Mouse (Mus musculus) kidney, postnatal 0 days (tissue): ENCODE measurements at regions not wholly inside any gene's neighbourhood (a gene's known extent, or its start where the extent isn't known, plus 50 kb on each side); places are given as distances from the start of the nearest gene placed in this dataset.

ENCODE experiments used
- ATAC-seq: fragments of 200-750 bp; cut with Nextera tagmentation; replicated peaks from 2 replicates; pipeline ENCODE4 v1.8.0; 2017; ENCODE audit warnings: low read depth, moderate number of reproducible peaks, moderate TSS enrichment, moderate library complexity; ENCODE audit not compliant: low FRiP score
- DNase-seq: peaks from one replicate; pipeline ENCODE4 v3.0.0-alpha.2; 2016; ENCODE audit warnings: low spot score
- H3K27ac ChIP-seq: fragments of 300-500 bp; sonication (generic); 2 replicates; pipeline ENCODE4 v1.5.1; 2014; ENCODE audit warnings: mild to moderate bottlenecking
- H3K27me3 ChIP-seq: fragments of 300-500 bp; sonication (generic); 2 replicates; pipeline ENCODE4 v1.6.1; 2014; ENCODE audit warnings: low read length, mixed read lengths; ENCODE audit not compliant: insufficient read depth
- H3K36me3 ChIP-seq: fragments of 300-500 bp; sonication (generic); 2 replicates; pipeline ENCODE4 v1.6.1; 2014; ENCODE audit warnings: low read length, mixed read lengths; ENCODE audit not compliant: insufficient read depth
- H3K4me1 ChIP-seq: fragments of 300-500 bp; sonication (generic); replicated peaks from 2 replicates; pipeline ENCODE4 v1.6.1; 2014; ENCODE audit warnings: antibody characterized with exemption, low read length, mixed read lengths; ENCODE audit not compliant: insufficient read depth
- H3K4me2 ChIP-seq: fragments of 300-500 bp; sonication (generic); 2 replicates; pipeline ENCODE4 v1.6.1; 2014; ENCODE audit warnings: mild to moderate bottlenecking, low read length, moderate library complexity, mixed read lengths
- H3K4me3 ChIP-seq: fragments of 300-500 bp; sonication (generic); replicated peaks from 2 replicates; pipeline ENCODE4 v1.5.1; 2014; ENCODE audit warnings: low read depth, low read length
- H3K9ac ChIP-seq: fragments of 300-500 bp; sonication (generic); 2 replicates; pipeline ENCODE4 v1.6.1; 2014; ENCODE audit warnings: low read depth, low read length
- H3K9me3 ChIP-seq: fragments of 300-500 bp; sonication (generic); replicated peaks from 2 replicates; pipeline ENCODE4 v1.6.1; 2016; ENCODE audit warnings: low read length, inconsistent platforms, mixed read lengths
- CTCF ChIP-seq: IDR thresholded peaks from 2 replicates; pipeline ENCODE4 v1.5.1; 2016; ENCODE audit warnings: antibody characterized with exemption, low read depth, mild to moderate bottlenecking, moderate library complexity
- WGBS: fragments of 180-500 bp; shearing (Covaris S2); extraction: QIAGEN DNeasy Blood & Tissue Kit; methylation state at CpG from one replicate; pipeline ENCODE4 v1.1.7; 2014; 5-methylcytosine and 5-hydroxymethylcytosine counted together

DNA sequence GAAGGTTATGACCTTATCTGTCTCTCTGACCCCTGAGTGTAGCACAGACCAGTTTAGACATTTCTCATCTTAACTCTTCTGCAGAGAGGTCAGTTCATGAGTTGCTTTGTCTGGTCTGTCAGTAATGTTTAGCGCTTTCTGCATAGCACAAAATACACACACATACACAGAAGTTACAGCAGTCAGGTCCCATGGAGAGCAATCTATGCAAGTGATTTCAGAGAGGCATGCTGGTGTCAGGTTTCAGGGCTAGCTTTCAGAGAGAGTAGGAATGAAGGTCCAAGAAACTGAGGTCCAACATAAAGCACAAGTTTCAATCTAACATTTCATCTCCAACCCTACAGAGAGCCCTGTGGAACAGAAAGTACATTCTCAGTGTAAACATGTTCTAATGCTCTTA lies 718.0 kb downstream of the Pdha2 start:
- peak; percentile 18 for DNase-seq
- WGBS: 64% methylated on average over 1 of the region's 1 CpGs
- ATAC-seq: no peak

DNA sequence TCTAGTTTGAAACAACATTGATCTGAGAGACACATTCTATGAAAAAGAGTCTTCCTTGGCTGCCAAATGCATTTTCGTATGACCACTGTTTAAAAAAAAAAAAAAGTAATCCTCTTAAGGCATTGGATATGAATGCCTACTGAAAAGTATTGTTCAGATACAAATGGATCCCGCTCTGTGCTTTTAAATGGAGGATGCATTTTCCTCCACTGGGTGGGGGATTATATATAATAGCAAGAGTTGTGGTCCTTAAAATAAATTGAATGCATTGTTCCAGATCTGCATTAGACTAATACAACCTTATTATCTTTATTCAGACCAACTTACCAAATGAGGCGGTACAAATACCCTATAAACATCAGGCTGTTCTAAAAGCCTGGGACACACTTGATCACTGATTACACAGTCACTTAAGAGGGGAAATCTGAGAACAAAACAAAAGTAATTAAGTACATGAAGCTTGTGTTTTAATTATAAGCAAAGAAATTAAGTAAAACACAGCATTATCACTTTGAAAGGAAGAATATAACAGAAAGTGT lies 734.4 kb downstream of the Pdha2 start:
- no peak for ATAC-seq
- Histone ChIP-seq H3K4me3 (no peak overlapping the region), H3K36me3 (no peaks in the 10 kb centered on the region), H3K4me2 (no peak overlapping the region), H3K9me3 (no peaks in the 10 kb centered on the region), H3K27ac (no peak overlapping the region), H3K27me3 (no peaks in the 10 kb centered on the region), H3K9ac (no peak overlapping the region), H3K4me1 (no peaks in the 10 kb centered on the region)
- DNase-seq: no peak
- 85% methylated on average over 3 of the region's 3 CpGs for WGBS
- no peak for TF ChIP-seq CTCF

More for the DNA sequence above, 718.0 kb downstream of the Pdha2 start:
- Histone ChIP-seq H3K36me3 (no peaks in the 10 kb centered on the region), H3K4me1 (no peaks in the 10 kb centered on the region), H3K4me2 (no peak overlapping the region), H3K27ac (no peak overlapping the region), H3K27me3 (no peaks in the 10 kb centered on the region), H3K9ac (no peak overlapping the region), H3K9me3 (no peaks in the 10 kb centered on the region), H3K4me3 (no peak overlapping the region)
- no peak for TF ChIP-seq CTCF

DNA sequence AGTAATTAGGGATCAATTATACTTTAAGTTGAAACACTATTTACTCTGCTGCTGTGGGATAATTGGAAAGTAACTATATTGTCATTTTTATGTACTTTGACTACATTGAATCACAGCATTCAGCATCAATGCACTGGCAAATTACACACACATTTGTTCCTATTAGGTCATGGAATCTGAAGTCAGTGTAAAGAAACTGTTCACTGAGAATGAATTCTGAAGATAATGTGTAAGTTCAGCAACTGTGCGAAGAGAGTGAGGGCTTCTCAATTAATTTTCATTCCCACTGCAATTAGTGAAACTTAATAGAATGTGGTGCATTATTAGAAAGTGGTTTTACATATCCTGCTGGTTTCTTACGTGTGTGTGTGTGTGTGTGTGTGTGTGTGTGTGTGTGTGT lies 735.6 kb downstream of the Pdha2 start:
- Histone ChIP-seq H3K36me3 (no peaks in the 10 kb centered on the region), H3K4me2 (no peak overlapping the region), H3K27me3 (no peaks in the 10 kb centered on the region), H3K27ac (no peak overlapping the region), H3K9me3 (no peaks in the 10 kb centered on the region), H3K4me3 (no peak overlapping the region), H3K9ac (no peak overlapping the region), H3K4me1 (no peaks in the 10 kb centered on the region)
- DNase-seq (no peak), ATAC-seq (no peak)
- WGBS: 88% methylated on average over 2 of the region's 2 CpGs
- no peak for TF ChIP-seq CTCF

DNA sequence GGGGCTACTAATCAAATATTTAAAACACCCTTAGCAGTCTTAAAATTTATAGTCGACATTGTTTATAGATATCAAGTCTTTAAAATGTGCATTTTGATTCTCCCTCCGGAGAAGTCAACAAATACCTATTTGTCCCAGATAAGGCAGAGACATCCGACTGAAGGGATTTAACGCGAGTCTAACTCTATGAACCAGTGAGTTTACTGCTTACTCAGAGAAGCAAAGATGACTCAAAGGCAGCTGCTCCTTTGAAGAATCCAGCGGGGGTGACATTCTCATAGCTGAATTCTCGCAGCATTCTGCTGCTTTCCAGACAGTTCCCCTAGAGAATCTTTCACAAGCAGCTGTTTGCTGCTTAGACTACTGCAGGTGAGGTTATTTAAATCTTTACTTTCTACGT lies 759.6 kb downstream of the Pdha2 start:
- Histone ChIP-seq H3K9ac (no peak overlapping the region), H3K36me3 (no peaks in the 10 kb centered on the region), H3K27ac (no peak overlapping the region), H3K4me3 (no peak overlapping the region), H3K27me3 (no peaks in the 10 kb centered on the region), H3K4me1 (no peaks in the 10 kb centered on the region), H3K4me2 (no peak overlapping the region), H3K9me3 (no peaks in the 10 kb centered on the region)
- ATAC-seq (no peak), DNase-seq (no peak)
- WGBS: 72% methylated on average over 8 of the region's 8 CpGs
- no peak for TF ChIP-seq CTCF

DNA sequence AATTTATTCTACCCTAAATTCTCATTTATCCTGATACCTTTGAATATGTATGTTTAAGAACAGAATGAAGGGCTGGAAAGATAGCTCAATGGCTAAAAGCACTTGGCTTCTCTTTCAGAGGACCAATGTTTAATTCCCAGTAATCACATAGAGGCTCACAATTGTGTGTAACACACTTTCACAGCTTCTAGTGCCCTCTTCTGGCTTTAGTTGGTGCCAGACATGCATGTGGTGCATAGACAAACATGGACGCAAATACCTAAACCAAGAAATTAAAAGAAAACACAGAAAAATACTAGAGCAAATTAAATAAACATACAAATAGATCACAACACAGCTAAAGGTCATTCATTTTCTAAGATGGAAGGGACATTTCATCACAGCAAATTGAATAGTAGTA lies 761.0 kb downstream of the Pdha2 start:
- WGBS: 97% methylated on average over 1 of the region's 1 CpGs
- no peak overlapping the region for H3K27ac ChIP-seq

DNA sequence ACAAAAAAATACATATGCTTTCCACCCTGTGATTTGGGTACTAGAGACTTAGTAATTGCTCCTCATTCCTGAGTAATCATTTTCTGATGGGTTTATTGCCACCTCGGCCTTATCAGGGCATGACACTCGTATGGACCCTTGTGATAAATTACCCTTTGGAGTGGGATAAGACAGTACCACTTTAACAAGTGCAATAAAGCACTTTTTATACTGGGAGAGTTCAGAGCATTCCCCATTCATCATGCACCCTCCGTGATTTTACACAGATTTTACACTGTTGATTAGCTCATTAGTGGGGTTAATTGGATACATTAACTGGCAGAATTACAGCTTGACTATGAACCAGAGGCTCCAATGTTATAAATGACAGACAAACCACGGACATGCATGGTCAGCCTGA lies 802.9 kb downstream of the Pdha2 start:
- Histone ChIP-seq H3K4me1 (no peaks in the 10 kb centered on the region), H3K27me3 (no peaks in the 10 kb centered on the region), H3K4me3 (no peak overlapping the region), H3K27ac (no peak overlapping the region), H3K9me3 (no peaks in the 10 kb centered on the region), H3K9ac (no peak overlapping the region), H3K4me2 (no peak overlapping the region), H3K36me3 (no peaks in the 10 kb centered on the region)
- no peak for ATAC-seq
- 32% methylated on average over 4 of the region's 4 CpGs for WGBS
- no peak for DNase-seq
- TF ChIP-seq CTCF: no peak

More for the DNA sequence above, 761.0 kb downstream of the Pdha2 start:
- no peak overlapping the region for H3K4me2 ChIP-seq
- no peaks in the 10 kb centered on the region for H3K27me3 ChIP-seq
- no peak overlapping the region for H3K9ac ChIP-seq
- no peak for ATAC-seq
- H3K4me1 ChIP-seq: no peaks in the 10 kb centered on the region
- H3K9me3 ChIP-seq: no peaks in the 10 kb centered on the region
- no peak for TF ChIP-seq CTCF
- no peaks in the 10 kb centered on the region for H3K36me3 ChIP-seq
- no peak overlapping the region for H3K4me3 ChIP-seq
- no peak for DNase-seq
